Mouse (Mus musculus) kidney, postnatal 14 days (tissue): ENCODE measurements around the gene Olfr1054.
"Not testable (repeated sequence)": the region's sequence is repeated elsewhere in the genome, so short reads cannot be mapped to it uniquely, and the experiment has no call there.

Experiments used
- DNase-seq: peaks from one replicate; pipeline ENCODE4 v3.0.0; 2022; ENCODE audit warnings: mixed read lengths

The Olfr1054 gene

DNA sequence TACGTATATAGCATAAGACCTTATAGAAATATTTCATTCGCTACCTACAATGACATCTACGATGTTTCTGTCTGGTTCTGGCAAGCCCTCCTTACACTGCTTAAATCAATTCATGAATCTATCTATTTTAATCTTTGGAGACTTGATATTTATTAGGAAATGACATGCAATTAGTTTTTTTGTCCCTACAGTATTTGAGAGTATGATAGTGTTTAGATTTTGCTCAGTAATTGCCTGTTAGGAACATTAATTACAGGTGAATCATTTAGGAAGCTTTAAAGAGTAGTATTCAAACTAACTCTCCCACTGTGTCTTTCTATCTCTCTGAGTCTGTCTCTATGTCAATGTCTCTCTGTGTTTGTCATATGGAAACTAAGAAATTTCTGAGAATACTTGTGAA is at the start of gene Olfr1054:
Olfr1054 (minus strand) TSS at position 101 of the 400 bp plus-strand sequence.
- DNase-seq: no peak

DNA sequence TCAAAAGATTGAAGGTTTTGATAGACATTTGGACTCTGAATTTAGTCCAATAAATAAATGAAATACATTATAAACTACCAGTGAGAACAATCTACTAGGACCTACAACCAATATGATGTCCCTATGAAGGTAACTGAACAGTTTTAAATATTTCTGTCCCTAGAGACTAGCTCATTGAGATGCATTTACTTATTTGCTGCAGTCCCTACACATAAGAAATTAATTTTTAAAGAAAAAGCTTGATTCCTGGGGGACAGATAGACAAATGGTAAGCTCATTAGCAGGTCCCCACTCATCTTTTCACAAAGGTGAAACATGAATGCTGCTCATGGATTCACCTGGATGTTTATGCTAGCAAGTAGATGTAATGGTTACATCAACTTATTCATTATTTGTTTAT is 43.1 kb upstream of the Olfr1054 start, which contains the start of gene Olfr1057:
Olfr1057 (minus strand) TSS at position 101 of the 400 bp plus-strand sequence.
- DNase-seq: no peak

DNA sequence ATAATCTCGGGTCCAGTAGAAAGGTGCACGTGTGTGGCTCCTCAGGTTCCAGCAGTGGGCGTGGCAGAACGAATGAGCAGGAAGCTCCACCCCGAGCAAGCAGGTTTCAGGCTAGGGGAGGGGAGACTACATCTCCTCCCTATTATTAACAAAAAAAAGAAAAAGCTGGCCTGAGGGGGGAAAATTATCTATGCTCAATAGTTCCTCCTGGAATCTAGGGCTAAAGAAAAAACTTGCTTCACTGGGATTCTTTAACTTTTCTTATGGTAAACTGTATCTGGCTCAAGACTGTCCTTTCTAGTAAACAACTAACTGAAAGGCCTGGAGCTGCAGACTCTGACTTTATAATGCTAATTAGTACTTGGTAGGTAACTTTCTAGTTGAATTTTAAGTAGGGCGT is 31.1 kb upstream of the Olfr1054 start:
- not testable (repeated sequence) for DNase-seq

DNA sequence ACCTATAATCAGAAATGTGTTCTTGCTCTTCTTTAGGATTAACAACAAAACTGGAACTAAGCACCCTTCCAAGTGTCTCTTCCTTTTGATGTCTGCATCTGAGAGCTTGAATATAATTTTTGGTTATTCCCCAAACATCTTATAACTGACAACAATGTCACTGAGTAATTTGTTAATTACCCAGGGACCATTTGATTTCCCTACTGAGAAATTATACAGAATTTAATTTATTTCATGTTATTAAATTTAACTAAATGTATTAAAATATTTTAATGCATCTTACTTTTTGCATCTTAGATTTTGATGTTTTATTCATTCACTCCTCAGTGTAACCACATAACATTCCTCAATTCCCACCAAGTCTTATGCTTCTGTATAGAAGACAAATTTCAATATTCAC is 27.1 kb upstream of the Olfr1054 start, which contains the start of gene Olfr1056:
Olfr1056 (minus strand) TSS at position 101 of the 400 bp plus-strand sequence.
- no peak for DNase-seq

- not testable (repeated sequence) for DNase-seq
Measured at GRCm38 (mm10) chr2:86351751-86352150, 16.5 kb upstream of the Olfr1054 start.

DNA sequence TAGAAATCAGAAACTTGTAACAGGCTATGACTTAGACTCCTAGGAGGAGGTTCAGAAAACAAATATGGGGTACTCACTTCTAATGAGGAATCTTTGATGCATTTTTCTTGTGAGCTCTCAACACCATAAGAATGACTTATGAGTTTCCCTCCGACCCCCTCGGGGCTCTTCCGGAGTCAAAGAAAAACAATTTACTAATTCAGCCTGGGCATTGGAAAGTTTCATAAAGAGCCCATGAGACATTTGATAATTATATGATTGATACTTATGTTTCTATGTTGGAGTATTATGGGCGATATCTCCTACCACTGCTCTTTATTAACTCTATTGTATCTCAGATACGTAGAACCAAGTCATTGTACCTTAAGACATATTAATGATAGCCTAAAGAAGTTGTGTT is 15.0 kb upstream of the Olfr1054 start, which contains the start of gene Olfr1055:
Olfr1055 (minus strand) TSS at position 101 of the 400 bp plus-strand sequence.
- DNase-seq: no peak

GRCm38 (mm10) chr2:86315184-86315583 is 20.0 kb downstream of the Olfr1054 start, which contains the start of gene Olfr1053:
TSS of gene Olfr1053 (minus strand) at chr2:86315284.
- DNase-seq: no peak

DNA sequence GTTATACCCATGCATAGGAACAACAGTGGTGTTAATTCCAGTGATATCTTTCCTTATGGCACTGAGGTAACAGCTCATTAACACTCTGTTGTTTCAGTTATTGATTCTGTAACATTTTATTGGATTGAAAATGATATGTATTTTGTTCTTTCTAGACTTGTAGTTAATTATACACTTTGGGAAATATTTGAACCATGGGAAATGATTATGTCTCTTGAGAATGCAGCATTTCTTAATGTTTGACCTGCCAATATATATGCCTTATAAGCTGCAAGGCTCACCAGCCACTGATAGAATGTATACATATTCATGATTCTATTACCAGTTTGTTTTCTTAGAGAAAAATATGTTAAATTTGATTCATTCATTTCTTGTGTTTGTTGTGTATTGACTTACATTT is 43.1 kb downstream of the Olfr1054 start, which contains the start of gene Olfr1052:
Olfr1052 (plus strand) TSS at position 301 of the 400 bp plus-strand sequence.
- no peak for DNase-seq
